Mouse (Mus musculus) cerebellum, adult 11 months (tissue): ENCODE measurements around the gene Fars2.
"Not testable (repeated sequence)": the region's sequence is repeated elsewhere in the genome, so short reads cannot be mapped to it uniquely, and the experiment has no call there.

Experiments
- DNase-seq: peaks from one replicate; pipeline ENCODE4 v3.0.0; 2022

The Fars2 gene

GRCm38 (mm10) chr13:36145601-36146000, 28.4 kb downstream of the Fars2 start:
- DNase-seq, result no peak

GRCm38 (mm10) chr13:36149175-36149939, 32.1 kb downstream of the Fars2 start:
- DNase-seq, result no peak

GRCm38 (mm10) chr13:36150272-36150671, 33.1 kb downstream of the Fars2 start:
- DNase-seq, result no peak

- peak; percentile 28 for DNase-seq
Measured at GRCm38 (mm10) chr13:36152728-36153498, 35.7 kb downstream of the Fars2 start.

- no peak for DNase-seq
Measured at GRCm38 (mm10) chr13:36156340-36156931, 39.2 kb downstream of the Fars2 start.

- DNase-seq, result no peak
Measured at GRCm38 (mm10) chr13:36163411-36163810, 46.2 kb downstream of the Fars2 start.

GRCm38 (mm10) chr13:36163898-36164297, 46.7 kb downstream of the Fars2 start:
- DNase-seq, result no peak

- DNase-seq, result not testable (repeated sequence)
Measured at GRCm38 (mm10) chr13:36172981-36173380, 55.8 kb downstream of the Fars2 start.

GRCm38 (mm10) chr13:36174101-36174500, 56.9 kb downstream of the Fars2 start:
- no peak for DNase-seq

- DNase-seq, result no peak
Measured at GRCm38 (mm10) chr13:36174772-36175171, 57.6 kb downstream of the Fars2 start.

- DNase-seq, result no peak
Measured at GRCm38 (mm10) chr13:36181231-36181630, 64.0 kb downstream of the Fars2 start.

GRCm38 (mm10) chr13:36190577-36190976, 73.4 kb downstream of the Fars2 start:
- DNase-seq, result no peak

- DNase-seq, result no peak
Measured at GRCm38 (mm10) chr13:36193484-36194113, 76.4 kb downstream of the Fars2 start.

- DNase-seq, result no peak
Measured at GRCm38 (mm10) chr13:36199288-36199687, 82.1 kb downstream of the Fars2 start.

GRCm38 (mm10) chr13:36200453-36200852, 83.2 kb downstream of the Fars2 start:
- DNase-seq, result no peak

GRCm38 (mm10) chr13:36202496-36202895, 85.3 kb downstream of the Fars2 start:
- no peak for DNase-seq

- DNase-seq, result no peak
Measured at GRCm38 (mm10) chr13:36203014-36203413, 85.8 kb downstream of the Fars2 start.

- DNase-seq, result no peak
Measured at GRCm38 (mm10) chr13:36204320-36204719, 87.1 kb downstream of the Fars2 start.

- DNase-seq, result no peak
Measured at GRCm38 (mm10) chr13:36210965-36211364, 93.8 kb downstream of the Fars2 start.

GRCm38 (mm10) chr13:36214056-36214455, 96.8 kb downstream of the Fars2 start:
- no peak for DNase-seq

GRCm38 (mm10) chr13:36216005-36216404, 98.8 kb downstream of the Fars2 start:
- DNase-seq, result no peak

- DNase-seq, result no peak
Measured at GRCm38 (mm10) chr13:36218347-36218746, 101.1 kb downstream of the Fars2 start.

- no peak for DNase-seq
Measured at GRCm38 (mm10) chr13:36219506-36219905, 102.3 kb downstream of the Fars2 start.
